Mouse (Mus musculus): ENCODE results near the gene Ehbp1l1. TPM values are rescaled to one million over a fixed set of nuclear protein-coding genes. Genes with fewer than 3 reads are reported as not detected.
"Not testable (repeated sequence)": the region's sequence is repeated elsewhere in the genome, so short reads cannot be mapped to it uniquely, and the experiment has no call there.

Ehbp1l1 gene
- total RNA-seq, 2 experiments from 2014 or later = 13.7 to 14.2 TPM

GRCm38 (mm10) chr19:5704801-5705571 is 21.1 kb downstream of the Ehbp1l1 start:
- DNase-seq = no peak

- no peak for DNase-seq
These were observed 21.8 kb downstream of the Ehbp1l1 start, which contains the start of gene Kcnk7 for GRCm38 (mm10) chr19:5704163-5704800. TSS of gene Kcnk7 (plus strand) at chr19:5704367.

GRCm38 (mm10) chr19:5695849-5696462 is 30.2 kb downstream of the Ehbp1l1 start:
- no peak for DNase-seq

DNA sequence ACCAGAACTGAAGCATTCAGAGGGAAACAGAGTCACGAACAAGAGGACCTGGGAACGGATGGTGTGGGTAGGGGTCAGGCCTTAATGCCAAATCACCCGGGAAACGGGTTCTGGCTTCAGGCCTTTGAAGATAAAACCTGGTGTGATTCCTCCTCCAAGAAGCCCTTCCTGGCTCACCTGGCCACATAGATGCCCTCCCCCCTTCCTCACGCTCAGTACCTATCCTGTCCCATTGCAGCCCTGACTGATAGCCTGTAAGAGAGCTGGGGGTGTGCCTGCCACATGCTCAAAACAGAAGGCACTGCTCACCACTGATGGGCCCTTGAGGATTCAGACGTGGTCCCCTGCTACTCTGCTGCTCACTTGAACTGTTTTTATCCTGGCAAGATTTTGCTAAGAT is 32.3 kb downstream of the Ehbp1l1 start:
- DNase-seq = no peak

GRCm38 (mm10) chr19:5692913-5693396 is 33.2 kb downstream of the Ehbp1l1 start:
- no peak for DNase-seq

GRCm38 (mm10) chr19:5692086-5692912 is 33.8 kb downstream of the Ehbp1l1 start:
- no peak for DNase-seq

- no peak for DNase-seq
These were observed 34.5 kb downstream of the Ehbp1l1 start for GRCm38 (mm10) chr19:5691601-5692000.

DNA sequence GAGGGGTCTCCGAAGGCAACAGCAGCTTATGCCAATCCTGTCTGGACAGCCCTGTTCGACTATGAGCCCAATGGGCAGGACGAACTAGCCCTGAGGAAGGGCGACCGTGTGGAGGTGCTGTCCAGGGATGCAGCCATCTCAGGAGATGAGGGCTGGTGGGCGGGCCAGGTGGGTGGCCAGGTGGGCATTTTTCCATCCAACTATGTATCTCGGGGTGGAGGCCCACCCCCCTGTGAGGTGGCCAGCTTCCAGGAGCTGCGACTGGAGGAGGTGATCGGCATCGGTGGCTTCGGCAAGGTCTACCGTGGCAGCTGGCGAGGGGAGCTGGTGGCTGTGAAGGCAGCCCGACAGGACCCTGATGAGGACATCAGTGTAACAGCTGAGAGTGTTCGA is 35.8 kb downstream of the Ehbp1l1 start:
- no peak for DNase-seq

GRCm38 (mm10) chr19:5689565-5690342 is 36.4 kb downstream of the Ehbp1l1 start:
- peak; percentile 68 to 74 for DNase-seq

GRCm38 (mm10) chr19:5689088-5689428 is 37.1 kb downstream of the Ehbp1l1 start:
- DNase-seq = no peak

- DNase-seq = peak; percentile 97 to 98
These were observed 37.7 kb downstream of the Ehbp1l1 start, which contains the start of the genes Map3k11 and Pcnx3 for GRCm38 (mm10) chr19:5688200-5689087. TSS of gene Map3k11 (plus strand) at chr19:5688742. TSS of gene Pcnx3 (minus strand) at chr19:5688908.

DNA sequence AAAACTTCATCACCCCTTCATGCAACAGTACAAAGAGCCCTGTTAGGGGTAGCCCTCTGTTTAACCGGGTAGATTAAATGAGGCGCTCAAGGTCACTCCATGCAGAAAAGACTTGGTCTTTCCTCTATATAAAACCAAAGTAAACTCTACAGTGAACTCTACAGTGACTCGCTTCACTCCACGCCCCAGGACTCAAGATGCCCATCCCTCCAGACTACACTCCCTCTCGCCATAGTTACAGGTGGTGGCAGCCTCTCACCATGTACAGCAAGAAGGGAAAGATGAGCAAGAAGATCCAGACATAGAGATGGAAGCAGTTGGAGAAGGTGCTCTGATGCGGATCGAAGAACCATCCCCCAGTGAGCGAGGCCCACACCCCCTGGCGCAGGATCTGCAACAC is 38.4 kb downstream of the Ehbp1l1 start:
- DNase-seq = no peak

DNA sequence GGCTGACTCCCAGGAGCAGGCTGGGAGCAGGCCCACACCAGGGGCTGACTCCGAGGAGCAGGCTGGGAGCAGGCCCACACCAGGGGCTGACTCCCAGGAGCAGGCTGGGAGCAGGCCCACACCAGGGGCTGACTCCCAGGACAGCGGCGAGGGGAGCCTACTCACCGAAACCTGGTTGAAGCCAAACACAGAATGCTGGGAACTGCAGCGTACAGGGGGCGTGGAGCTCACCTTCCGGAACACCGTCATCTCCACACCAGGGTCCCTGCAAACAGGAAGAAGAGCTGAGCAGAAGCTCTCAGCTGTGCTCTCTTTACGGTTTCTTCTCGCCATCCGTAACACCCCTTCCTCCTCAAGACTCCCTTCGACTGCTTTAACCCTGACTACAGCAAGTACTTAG is 39.2 kb downstream of the Ehbp1l1 start:
- not testable (repeated sequence) for DNase-seq

- DNase-seq = no peak
These were observed 39.7 kb downstream of the Ehbp1l1 start for GRCm38 (mm10) chr19:5686437-5686836.

DNA sequence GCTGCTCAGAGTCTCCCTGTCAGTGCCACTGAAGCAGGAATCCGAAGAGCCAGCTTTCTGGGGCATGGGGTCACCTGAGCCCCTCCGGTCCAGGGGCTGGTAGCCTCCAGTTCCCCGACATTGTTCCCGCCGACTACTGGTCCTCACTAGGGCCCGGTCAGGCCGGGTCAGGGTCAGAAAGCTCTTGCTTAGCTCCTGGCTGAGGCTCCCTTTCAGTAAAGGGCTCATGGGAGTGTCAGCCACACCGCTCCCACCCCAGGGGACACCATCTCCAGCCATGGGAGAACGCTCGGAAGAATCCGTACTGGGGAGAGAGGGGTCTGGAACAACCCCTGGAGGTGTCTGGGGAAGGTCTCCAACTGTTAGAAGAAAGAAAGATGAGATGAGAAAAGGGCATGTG is 40.3 kb downstream of the Ehbp1l1 start:
- no peak for DNase-seq

DNA sequence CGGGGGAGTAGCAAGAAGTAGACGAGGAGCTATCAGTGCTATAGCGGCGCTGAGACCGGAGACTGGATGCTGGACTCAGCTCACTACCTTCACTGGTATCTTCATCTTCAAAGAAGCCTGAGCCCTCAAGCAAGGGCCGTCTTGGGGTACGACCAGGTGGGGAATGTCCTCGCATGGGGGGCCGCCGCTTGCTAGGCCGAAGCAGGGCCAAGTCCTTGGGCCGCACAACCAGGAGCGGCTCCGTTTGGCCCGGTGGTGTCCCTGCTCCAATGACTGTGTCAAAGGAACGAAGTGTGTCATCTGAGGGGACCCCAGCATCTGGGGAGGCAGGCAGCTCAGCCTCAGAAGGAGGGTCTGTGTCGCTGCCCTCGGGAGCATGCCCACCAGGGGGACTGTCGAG is 40.7 kb downstream of the Ehbp1l1 start:
- no peak for DNase-seq

DNA sequence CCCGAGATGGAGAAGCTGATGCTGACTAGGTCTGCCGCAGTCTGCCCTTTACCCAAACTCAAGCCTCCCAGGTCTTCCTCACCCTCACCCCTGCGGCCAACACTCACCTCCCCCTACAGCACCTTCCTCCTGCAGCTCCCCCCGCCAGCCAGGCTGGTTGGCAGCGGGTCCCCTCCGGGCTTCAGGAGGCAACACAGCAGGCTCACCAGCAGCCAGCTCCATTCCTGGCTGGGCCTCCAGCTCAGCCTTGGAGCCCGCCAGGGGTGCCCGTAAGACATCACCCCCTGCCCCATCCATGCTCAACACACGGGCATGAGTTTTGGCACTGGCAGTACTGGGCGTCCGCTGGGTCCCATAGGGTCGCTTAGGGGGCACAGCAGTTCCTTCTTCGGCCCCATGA is 41.1 kb downstream of the Ehbp1l1 start:
- DNase-seq = no peak

DNA sequence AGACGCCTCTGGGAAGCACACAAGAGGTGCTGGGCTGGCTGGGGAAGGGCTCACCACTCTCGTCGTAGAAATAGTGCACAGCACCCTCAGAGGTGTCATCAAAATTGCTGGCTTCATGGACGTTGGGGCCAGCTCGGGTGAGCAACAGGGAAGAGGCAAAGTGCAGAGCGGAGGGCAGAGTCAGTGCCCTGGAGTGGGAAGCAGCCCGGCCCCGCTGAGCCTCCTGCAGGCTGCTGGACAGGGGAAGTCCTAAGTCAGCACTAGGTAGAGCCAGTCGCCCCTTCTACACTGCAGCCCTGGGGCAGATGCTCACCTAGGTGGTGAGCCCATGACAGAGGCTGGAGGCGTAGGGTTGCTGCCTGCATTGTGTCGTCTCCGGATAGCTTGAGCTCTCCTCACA is 41.9 kb downstream of the Ehbp1l1 start:
- DNase-seq = no peak

DNA sequence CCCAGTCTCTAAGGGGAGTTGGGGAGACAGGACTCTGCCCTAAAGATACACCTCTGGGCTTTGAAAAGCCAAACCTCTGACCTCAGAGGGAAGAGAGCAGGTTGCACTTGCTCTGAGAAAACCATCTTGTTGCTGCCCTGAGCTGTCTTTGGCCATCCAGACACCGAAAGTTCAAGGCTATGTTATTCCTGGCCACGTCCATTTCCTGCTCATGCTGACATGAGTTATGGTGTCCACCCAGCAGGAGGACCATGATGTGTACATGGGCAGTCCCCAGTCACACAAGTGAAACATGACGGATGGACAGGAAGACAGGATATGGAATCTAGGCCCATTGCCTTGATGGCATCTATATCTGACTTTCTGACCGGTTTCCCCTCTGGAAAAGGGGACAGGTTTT is 45.7 kb downstream of the Ehbp1l1 start:
- DNase-seq = no peak

DNA sequence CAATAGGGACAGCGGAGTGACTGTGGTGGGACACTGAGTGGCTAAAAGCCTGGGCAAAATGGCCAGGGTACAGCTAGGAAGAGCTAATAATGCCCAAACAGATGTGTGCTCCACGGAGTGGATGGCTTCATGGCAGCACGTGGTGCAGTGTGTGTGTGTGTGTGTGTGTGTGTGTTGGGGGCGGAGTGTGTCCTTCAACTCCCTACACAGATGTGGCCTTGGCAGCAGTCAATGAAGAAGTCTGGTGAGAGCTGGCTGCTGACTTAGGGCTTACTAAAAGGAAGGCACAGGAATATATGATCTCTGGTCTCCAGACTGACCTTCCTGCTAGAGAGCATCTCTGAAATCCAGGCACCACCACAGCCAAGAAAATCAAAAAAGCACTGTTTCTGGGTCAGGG is 57.7 kb downstream of the Ehbp1l1 start:
- no peak for DNase-seq

DNA sequence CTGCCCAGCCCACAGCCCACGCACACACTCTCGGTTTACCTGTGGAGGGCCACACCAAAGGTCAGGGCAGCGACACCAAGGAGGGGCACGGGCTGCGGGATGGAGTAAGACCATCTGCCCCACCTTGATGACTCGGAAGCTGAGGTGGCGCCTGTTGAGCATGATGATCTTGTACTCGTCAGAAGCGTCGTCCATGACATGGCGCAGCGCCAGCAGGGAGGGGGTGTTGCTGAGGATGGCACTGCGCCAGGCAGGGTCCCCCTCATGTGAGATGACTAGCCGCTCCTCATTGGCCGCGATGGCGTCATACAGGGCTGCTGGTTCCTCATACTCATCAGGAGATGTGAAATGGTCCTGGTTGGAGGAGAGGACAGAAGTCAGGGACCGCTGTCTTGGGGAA is 59.7 kb downstream of the Ehbp1l1 start:
- no peak for DNase-seq

Measured in layer of hippocampus, postnatal 36 days (tissue).